Mouse (Mus musculus) cerebellum, postnatal 14 days (tissue): Measurements from ENCODE around the gene Cfap97.
A peak's percentile ranks its signal among the peaks of the same experiment; 100 is the strongest.
"Not testable (repeated sequence)": the region's sequence is repeated elsewhere in the genome, so short reads cannot be mapped to it uniquely, and the experiment has no call there.

Source experiments
- DNase-seq, 2 experiments: peaks; one replicate each; pipeline ENCODE4 v3.0.0; 2021; ENCODE audit warnings: mixed read lengths in 2 of 2

Cfap97 gene

DNA sequence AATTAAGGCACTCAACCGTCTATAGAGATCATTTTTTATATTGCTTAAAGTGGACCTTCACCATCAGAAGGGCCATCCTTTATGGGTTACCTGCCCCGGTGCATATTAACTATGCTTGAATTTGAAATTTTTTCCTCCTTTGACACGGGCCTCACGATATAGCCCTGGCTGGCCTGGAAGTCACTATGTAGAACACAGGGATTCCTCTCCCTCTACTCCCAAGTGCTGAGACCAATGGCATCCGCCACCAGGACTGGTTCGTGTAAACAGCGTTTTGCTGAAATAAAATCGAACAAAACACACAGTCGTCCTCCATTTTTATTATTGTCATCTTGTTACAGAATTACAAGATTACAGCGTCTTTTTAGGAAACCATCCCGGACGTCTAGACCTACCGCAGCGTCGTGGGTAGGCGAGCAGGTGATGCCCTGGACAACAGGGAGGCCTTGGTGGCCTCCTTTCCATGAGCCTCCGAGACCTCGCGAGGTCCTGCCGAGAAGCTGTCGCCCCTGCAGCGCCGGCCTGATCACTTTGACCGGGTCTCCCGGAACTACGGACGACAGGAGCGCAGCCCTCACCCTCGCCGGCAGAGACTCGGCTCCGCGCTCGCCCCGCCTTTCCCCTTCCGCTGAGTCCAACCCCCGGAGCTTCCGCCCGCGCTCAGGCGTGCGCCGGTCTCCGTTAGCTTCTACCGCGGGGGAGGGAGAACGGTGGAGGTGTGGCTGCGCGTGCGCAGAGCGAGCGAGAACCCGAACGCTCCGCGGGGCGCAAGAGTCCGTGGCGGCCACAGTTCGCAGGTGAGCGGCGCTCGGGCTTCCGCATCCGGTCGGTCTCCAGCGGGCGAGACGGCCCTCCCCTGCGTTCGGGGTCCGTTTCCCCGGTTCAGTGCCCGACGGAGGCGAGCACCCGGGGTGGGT, 11.6 kb downstream of the Cfap97 start:
- peak; percentile 98 to 99 for DNase-seq

DNA sequence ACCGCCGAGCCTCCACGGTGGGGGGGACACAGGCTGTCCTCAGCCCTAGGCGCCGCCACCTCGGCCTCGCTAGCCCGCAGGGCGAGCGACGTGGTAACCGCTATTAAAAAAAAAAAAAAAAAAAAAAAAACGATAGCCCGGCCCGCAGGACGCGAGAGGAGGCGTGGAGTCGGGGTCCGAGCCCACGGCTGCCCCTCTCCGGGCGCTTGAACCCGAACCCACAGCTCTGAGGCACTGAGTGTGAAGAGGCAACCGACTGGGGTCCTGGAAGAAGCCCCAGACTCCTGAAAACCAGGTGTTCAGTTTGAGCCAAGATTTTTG, 12.3 kb downstream of the Cfap97 start:
- no peak for DNase-seq

GRCm38 (mm10) chr8:46173651-46174050, 22.1 kb downstream of the Cfap97 start:
- DNase-seq, result no peak

GRCm38 (mm10) chr8:46180136-46180535, 28.6 kb downstream of the Cfap97 start:
- no peak for DNase-seq

DNA sequence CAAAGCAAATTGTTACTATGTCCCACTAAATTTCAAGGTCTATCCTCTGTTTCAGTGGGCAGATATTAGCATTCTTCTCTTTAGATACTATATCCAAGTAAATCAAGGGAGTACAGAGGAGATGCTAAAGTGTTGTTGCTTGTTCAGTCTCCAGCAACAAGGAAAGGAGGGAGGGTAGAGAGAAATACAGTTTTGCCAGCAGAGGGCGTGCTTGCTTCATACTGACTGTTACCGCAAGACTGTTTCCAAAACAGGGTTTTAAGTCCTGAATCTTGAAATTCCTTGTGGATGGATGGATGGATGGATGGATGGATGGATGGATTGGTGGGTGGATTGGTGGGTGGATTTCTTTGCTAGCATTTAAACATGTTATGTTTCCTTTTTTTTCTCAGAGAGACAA, 33.8 kb downstream of the Cfap97 start:
- peak; percentile 72 to 82 for DNase-seq

- no peak for DNase-seq
These were observed 41.5 kb downstream of the Cfap97 start for GRCm38 (mm10) chr8:46193100-46193499.

- no peak for DNase-seq
These were observed 45.3 kb downstream of the Cfap97 start for GRCm38 (mm10) chr8:46196877-46197276.

DNA sequence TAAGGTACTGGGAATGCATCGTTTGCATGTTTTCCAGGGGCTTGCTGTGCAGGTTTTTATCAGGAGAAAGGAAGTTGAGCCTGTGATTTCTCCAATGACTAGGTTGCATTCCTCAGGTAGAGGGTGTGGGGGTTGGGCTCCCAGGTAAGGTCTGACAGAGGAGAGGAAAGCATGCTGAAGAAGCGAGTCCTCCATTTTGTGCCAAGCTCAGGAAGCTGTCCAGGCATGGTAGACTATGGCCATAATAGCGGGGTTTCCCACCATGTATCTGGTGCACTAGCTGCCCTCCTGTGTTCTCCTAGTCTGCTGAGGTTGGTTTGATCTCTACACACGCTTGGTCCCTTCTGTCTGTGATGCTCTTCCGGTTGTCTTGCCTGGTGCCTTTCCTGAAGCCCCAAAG, 46.1 kb downstream of the Cfap97 start:
- no peak for DNase-seq

DNA sequence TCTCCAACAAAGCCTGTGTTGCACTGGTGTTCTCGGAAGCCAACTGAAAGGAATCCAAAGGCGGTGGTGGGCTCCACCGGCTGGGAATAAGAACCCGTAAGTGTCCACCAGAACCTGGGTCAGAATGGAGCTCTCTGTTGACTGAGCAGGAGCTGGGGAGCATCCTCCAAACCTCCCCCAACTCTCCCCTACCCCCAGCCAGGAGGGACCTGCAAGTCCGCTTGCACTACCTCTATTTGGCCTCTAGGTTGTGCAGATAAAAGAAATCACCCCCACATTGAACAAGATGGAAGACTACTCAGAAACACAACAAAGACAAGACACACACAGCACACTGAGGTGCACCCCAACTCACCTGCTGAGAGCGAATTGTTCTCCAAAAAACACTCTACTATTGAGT, 50.8 kb downstream of the Cfap97 start:
- no peak for DNase-seq

- no peak for DNase-seq
These were observed 52.7 kb downstream of the Cfap97 start for GRCm38 (mm10) chr8:46204301-46204700.

- DNase-seq, result no peak
These were observed 53.5 kb downstream of the Cfap97 start for GRCm38 (mm10) chr8:46204974-46205640.

DNA sequence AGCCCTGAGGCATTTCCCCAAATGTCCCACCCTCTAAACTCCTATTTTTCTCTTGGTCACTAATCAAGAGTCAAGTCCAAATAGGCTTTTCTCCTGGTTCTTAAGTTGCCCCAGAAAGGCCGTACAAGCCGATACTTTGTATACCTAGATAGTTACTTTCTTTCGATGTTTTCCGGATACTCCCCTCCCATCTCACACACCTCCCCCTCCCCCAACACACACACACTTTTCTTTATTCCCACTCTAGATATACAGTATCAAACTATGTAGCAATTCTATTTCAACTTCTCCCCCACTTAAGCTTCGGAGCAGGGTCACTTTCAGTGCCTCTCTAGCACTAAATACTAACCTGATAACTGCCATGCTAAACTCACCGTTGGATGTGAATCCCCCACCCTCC, 54.5 kb downstream of the Cfap97 start:
- no peak for DNase-seq

GRCm38 (mm10) chr8:46208354-46208753, 56.8 kb downstream of the Cfap97 start:
- DNase-seq, result peak; percentile 80 to 87

DNA sequence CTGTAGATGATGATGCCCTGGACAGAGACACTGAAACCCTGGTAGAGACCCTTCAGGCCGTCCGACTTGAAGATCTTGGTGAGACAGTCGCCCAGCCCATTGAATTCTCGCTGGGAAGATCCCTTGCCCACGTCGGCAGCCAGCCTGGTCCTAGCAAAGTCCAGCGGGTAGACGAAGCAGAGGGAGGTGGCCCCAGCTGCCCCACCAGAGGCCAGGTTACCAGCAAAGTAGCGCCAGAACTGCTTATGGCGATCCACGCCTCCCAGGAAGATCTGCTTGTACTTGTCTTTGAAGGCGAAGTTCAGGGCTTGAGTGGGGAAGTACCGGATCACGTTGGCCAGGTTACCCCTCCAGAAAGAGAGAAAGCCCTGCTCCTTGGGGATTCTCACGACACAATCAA, 57.5 kb downstream of the Cfap97 start:
- DNase-seq, result peak; percentile 46 to 48

GRCm38 (mm10) chr8:46210404-46211315, 59.1 kb downstream of the Cfap97 start, which contains the start of gene Slc25a4:
Slc25a4 (minus strand) TSS chr8:46211284.
- DNase-seq, result peak; percentile 99

GRCm38 (mm10) chr8:46211611-46212071, 60.1 kb downstream of the Cfap97 start:
- peak; percentile 59 to 71 for DNase-seq

GRCm38 (mm10) chr8:46212194-46212593, 60.6 kb downstream of the Cfap97 start:
- peak; percentile 52 to 57 for DNase-seq

GRCm38 (mm10) chr8:46213971-46214480, 62.5 kb downstream of the Cfap97 start:
- DNase-seq, result no peak

DNA sequence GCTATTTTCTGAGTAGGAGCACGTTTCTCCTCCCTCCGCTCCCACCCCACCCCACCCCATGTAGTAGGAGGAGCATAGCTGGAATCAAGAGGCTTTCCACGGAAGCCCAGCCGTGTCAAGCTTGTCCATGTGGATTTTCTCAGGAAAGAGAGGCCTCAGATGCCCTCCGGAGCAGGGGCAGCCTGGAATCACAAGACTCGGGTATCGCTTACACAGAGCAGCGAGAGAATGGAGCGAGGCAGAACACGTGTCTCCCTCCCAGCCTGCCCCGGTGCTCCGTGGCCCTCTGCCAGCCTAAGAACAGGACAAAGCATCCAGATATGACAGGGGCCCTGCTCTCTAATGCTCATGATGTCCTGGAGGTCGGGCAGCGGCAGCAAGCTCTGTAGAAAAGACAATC, 65.3 kb downstream of the Cfap97 start:
- DNase-seq, result peak; percentile 80 to 87

DNA sequence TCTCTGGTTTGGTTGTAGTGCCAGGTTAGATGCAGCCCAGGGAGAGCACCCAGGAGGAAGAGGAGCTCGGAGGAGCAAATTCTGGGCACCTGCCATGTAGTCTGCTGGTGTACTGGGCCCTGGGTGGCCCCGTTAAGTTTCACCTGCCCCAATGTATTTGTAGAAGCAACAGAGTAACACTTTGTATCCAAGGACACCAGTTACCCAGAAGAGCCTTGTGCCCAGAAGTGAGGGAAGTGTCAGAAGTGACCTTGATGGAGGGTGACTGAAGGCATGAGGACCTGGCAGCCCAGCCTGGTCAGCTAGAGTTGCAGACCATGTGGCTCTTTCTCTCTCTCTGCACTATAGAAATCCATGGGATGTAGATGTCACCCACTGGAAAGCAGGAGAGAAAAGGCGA, 69.0 kb downstream of the Cfap97 start:
- DNase-seq, result no peak

GRCm38 (mm10) chr8:46225501-46225900, 73.9 kb downstream of the Cfap97 start:
- no peak for DNase-seq

DNA sequence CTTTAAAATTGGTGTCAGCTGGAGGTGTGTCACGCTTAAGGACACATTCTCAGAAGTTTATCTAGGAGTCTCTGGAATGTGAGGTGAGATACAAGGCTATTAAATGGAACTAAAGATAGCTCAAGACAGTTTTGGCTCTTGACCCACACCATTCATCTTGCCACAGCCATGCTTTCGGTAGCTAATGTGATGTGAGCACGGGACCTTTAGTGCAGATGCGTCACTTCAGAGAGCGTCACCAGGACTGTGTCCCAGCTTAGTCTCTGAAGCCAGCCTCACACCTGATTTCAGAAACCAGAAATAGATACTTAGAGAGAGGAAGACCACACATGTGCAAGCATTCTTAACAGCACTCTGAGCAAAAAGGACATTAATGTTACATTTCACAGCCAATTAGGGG, 75.1 kb downstream of the Cfap97 start:
- no peak for DNase-seq

DNA sequence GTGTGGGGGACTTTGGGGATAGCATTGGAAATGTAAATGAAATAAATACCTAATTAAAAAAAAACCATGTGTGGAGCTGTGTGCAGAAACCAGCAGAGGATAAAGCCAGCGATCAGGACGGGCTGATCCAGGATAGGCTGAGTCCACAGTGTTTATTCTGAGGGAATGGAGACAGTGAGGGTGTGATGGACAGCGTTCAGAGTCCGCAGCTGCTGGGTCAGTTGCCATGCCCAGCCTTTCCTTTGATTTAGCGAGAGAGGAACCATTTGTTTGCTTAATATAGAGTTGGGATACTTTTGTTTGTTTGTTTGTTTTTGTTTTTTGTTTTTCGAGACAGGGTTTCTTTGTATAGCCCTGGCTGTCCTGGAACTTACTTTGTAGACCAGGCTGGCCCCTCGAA, 80.4 kb downstream of the Cfap97 start:
- not testable (repeated sequence) for DNase-seq
